Mouse (Mus musculus) MN1 (cell line): ENCODE measurements around the gene Cyb5r1.

ENCODE experiments used
- DNase-seq: peaks from one replicate; pipeline ENCODE4 v3.0.0-alpha.2; 2016; ENCODE audit warnings: low spot score

Cyb5r1 gene

DNA sequence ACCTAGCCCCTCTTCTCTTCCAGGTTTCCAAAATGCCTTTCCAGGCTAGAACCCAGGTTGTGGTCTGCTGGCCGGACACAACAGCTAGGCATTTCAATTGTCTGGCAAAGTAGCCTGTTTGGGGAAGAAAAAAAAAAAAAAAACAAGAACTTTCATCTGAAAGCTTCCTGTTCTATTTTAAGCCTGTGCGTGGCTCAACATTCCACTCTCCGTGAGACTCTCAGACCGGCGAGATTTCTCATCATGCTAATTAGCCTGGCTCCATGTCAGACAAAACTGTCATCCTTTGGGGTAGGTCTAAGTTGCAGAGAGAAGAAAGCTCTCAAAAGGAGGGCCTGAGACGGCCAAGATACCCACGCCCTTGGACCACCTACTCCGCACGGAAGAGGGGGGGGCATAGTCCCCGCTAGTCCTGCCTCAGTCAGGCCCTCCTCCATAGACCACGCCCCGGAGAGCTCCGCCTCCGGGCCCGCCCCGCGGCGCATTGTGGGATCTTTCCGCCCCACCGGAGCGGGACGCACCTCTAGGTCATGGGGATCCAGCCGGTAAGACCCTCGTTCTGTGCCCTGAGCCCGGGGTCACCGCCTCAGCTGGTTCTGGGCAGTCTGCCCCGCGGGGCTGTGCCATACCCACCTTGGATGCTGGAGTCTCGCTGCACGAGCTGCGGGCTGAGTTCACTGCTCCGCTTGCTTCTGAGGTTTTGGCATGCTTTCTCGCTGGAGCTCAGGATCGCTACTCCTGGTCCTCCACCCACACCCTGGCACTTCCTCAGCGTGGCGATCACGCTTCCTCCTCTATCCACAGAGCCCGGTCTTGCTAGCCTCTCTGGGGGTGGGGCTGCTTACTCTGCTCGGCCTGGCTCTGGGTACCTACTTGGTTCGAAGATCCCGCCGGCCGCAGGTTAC, at the start of gene Cyb5r1:
Cyb5r1 (plus strand) TSS at position 51 of the 905 bp plus-strand sequence.
- peak; percentile 82 for DNase-seq

GRCm38 (mm10) chr1:134357461-134357860, 47.9 kb upstream of the Cyb5r1 start:
- DNase-seq = no peak

DNA sequence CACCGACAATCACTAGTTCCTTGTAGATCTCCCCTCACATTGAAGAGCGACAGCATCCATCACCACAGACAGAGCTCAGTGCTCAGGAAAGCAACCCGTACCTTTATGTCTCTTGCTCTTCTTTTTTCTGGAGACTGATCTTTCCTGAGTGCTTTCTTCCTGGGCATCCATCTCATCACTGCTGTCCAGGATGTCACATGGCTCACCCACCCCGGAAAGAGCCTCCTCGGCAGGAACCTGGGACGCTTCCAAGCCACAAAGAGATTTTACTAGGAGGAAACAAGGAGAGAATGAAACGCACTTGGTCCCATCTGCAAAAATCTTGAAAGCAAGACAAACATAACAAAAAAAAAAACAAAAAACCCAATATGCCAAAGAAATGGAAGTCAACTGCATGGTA, 44.7 kb upstream of the Cyb5r1 start:
- DNase-seq = peak; percentile 42

DNA sequence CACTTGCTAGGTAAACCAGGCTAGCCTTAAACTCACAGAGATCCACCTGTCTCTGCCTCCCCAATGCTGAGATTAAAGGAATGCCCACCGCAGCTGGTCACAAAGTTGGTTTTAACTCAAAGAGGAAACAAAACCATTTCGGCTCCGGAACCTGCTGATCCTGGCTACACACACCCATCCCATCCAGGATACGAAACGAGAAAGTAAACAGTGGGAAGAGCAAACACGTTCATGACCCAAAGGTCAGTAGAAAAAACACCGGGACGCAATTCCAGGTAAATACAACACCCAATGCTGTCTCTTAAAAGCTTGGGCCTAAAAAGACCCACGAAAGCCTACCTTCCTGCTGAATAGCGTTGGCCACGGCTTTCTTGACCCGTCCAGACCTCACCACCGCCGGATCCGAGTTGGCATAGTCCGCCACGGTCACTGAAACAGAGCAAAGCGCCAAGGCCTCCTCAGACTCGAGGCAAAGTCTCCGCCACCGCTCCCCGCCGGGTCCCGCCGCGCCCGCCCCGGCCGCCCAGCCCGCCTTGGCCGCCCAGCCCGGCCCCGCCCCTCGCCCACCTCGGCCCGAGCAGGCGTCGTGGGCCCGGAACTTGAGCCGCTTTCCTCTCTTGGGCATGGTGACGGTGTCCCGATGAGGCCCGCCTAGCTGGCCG, 44.0 kb upstream of the Cyb5r1 start:
- no peak for DNase-seq

DNA sequence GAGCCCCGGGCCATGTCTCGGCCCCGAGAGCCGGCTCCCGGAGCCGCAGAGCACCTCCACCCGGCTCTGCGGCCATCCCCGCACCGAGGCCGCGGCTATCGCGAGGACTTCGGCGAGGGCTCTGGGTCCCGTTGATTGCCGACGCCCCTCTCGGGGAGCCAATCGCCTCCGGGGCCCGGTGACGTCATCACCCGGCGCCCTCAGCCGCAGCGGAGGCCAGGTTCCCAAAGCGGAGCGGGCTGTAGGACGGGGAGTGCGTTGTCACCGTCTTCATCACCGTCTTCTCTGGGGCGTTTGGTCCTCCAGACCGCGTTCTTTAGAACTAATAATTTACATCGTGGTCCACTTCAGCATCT, 43.5 kb upstream of the Cyb5r1 start, which contains the start of gene Tmem183a:
Tmem183a (minus strand) TSS at position 123 of the 356 bp plus-strand sequence.
- DNase-seq = peak; percentile 97

- DNase-seq = no peak
Measured at GRCm38 (mm10) chr1:134363194-134363593, 42.2 kb upstream of the Cyb5r1 start.

DNA sequence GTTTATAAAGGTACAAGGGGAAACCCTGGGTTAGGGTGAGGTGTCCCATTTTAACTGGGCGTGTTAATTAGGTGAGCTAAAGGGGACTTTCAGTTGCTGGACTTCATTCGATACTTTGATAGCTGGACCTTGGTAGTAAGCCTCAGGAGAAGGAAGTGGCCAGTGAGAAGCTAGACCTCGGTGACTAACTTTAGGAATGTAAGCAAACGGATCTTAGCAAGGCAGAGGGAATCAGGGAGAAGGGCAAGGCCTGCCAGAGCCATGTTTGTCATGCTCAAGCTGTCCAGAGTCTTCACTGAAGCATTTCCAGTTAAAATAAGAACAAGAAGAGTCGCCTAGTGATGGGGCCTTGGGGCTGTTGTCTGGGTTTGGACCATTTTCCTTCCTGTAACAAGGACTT, 39.9 kb upstream of the Cyb5r1 start:
- no peak for DNase-seq

DNA sequence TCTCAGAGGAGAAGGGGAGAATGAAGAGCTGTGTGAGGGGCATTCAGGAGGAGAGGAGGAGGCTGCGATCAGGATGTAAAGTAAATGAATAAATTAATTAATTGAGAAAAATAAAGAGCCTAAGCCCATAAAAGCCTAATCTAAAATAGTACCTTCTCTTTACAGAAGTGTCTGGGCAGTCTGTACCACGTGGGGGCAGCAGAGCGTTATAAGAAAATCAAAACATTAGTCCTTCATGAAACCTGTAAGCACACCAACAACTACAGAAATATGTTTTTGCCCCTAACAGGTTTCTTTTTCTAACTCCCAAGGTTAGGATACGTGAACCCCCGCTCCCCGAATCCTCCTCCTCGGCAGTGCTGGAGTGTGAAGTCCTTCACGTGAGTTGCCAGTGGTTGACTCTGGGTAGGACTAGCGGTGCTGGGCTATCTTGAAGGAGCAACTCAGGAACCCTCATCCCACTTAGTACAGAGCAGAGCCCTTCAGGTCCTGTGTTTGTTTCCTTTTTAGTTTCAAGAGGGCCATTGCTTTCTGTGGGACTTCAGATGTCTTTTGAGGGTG, 36.5 kb upstream of the Cyb5r1 start:
- peak; percentile 66 for DNase-seq

GRCm38 (mm10) chr1:134374124-134374523, 31.2 kb upstream of the Cyb5r1 start:
- no peak for DNase-seq

DNA sequence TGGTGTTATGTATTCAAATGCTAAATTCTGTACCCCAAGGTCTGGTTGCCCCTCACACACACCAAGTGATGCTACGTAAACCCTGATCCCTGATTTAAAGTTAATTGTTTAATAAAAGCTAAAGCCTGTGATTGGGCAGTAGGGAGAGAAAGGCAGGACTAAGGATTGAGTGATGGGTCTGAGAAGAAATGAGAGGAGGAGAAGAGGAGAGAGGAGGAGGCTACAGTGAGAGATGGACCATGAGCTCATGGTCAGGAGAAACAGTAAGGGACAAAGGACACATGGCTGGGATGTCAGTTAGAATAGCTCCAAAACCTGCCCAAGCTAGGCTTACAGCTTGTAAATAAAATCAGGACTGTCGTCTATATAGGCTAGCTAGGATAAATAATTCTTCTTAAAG, 24.3 kb upstream of the Cyb5r1 start:
- peak; percentile 41 for DNase-seq

- DNase-seq = peak; percentile 27
Measured at GRCm38 (mm10) chr1:134381795-134382625, 23.3 kb upstream of the Cyb5r1 start.

- no peak for DNase-seq
Measured at GRCm38 (mm10) chr1:134384581-134384980, 20.8 kb upstream of the Cyb5r1 start.

- no peak for DNase-seq
Measured at GRCm38 (mm10) chr1:134385176-134385575, 20.2 kb upstream of the Cyb5r1 start.

DNA sequence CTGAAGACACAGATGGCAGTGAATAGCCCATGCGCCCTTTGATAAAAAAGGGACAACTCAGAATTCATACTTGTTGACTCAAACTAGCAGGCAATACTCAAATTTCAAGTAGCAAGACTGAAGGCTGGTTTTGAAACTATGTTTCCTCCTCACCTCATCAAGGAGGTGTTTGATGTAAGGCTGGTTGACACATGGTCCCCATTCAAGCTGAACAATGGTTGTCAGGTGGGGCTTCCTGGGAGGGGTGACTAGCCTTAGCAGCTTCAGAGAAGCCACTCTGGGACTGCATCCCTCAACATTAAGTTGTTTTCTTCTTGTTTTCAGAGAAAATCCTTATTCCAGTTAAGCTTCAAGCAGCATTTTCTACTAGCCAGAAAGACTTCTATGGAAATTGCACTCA, 19.7 kb upstream of the Cyb5r1 start, which contains the start of gene 4933406M09Rik:
4933406M09Rik (plus strand) TSS at position 275 of the 400 bp plus-strand sequence.
- DNase-seq = no peak

DNA sequence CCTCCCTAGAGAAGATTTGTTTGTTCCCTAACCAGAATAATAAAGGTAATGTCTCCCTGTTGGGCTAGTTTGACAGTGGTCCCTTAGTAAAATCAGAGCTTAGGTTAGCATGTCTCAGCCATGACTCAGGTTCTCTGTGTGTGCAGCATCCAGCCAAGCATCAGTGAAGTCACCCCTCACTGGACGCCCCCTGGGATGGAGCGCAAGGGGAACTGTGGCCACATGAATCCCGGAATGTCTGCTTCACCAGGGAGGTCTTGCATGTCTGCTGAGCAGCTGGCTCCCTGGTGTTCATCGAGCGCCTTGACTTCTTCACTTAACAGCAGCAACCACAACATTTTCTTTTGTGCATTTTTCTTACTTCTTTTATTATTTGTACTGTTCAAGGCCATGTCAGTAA, 11.5 kb upstream of the Cyb5r1 start:
- DNase-seq = no peak

- DNase-seq = no peak
Measured at GRCm38 (mm10) chr1:134398210-134398609, 7.1 kb upstream of the Cyb5r1 start.

- DNase-seq = peak; percentile 33
Measured at GRCm38 (mm10) chr1:134399735-134400134, 5.6 kb upstream of the Cyb5r1 start.

- DNase-seq = peak; percentile 62
Measured at GRCm38 (mm10) chr1:134406414-134406771, 1.0 kb downstream of the Cyb5r1 start.

DNA sequence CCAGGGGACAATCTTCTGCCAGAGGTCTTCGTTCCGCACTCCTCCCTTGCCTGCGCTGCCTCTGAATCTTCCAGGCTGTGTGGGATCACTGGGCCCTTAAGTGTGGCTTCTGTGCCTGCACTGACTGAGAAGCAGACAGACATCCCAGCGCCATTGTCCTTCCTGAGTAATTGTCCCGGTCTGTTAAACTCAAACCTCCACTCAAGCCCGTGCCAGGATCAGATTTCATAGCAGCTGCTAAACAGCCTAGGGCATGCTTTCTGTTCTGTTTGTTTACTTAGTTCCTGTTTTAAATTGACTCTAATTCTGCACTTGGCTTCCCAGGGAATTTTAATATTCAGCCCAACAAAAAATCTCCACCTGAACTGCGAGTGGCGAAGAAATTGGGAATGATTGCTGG, 2.7 kb downstream of the Cyb5r1 start:
- peak; percentile 18 for DNase-seq

DNA sequence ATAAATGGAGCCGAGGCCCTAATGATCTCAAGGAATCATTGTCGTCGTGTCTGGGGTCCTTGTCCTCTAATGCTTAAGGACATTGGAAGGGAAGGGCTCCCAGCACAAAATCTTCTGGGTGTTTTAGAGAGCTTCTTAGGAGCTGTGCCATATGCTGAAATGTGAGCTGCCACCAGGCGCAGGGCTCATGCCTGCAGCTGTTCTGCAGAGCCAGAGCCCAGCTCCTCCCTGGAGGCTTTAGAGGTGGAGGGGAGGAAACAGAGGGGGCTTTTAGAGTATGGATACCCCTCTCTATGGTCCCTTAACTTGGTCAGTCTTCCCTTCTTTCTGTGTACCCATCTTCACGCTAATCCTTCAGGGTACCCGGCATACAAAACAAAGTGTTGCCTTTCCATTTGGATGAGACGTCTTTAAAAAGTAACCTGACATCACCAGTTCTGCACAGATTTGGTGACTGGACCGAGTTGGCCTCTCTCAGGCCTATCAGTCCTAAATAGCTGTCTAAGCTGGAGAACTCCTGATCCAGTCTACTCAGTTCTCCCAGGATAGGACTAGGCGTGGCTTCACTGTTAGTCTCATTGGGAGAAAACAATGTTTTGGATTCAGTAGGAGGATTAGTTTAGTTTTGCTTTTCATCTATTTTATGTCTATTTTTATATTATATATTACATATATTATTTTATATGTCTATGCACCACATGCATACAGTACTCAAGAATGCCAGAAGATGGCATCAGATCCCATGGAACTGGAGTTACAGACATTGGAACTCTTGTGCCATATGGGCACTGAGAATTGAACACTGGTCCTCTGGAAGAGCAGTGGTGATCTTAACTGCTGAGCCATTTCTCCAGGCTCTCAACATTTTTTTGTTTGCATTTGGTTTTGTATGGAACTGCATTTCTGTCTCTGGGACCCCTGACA, 6.6 kb downstream of the Cyb5r1 start:
- no peak for DNase-seq

GRCm38 (mm10) chr1:134414038-134414437, 8.7 kb downstream of the Cyb5r1 start:
- DNase-seq = no peak
